Mouse (Mus musculus): ENCODE results near the gene Cd200r1. TPM values are rescaled to one million over a fixed set of nuclear protein-coding genes. Genes with fewer than 3 reads are reported as not detected.
A peak's percentile ranks its signal among the peaks of the same experiment; 100 is the strongest.

The Cd200r1 gene
- total RNA-seq (2021) = 0.59 and 1.4 TPM in 2 replicates
- long read RNA-seq, experiment 1, partial matches to known transcripts = 0 of 2 reads
- long read RNA-seq, experiment 1, other reads (novel, unspliced or antisense) = 0 of 2 reads
- long read RNA-seq, experiment 2 = 0 reads

DNA sequence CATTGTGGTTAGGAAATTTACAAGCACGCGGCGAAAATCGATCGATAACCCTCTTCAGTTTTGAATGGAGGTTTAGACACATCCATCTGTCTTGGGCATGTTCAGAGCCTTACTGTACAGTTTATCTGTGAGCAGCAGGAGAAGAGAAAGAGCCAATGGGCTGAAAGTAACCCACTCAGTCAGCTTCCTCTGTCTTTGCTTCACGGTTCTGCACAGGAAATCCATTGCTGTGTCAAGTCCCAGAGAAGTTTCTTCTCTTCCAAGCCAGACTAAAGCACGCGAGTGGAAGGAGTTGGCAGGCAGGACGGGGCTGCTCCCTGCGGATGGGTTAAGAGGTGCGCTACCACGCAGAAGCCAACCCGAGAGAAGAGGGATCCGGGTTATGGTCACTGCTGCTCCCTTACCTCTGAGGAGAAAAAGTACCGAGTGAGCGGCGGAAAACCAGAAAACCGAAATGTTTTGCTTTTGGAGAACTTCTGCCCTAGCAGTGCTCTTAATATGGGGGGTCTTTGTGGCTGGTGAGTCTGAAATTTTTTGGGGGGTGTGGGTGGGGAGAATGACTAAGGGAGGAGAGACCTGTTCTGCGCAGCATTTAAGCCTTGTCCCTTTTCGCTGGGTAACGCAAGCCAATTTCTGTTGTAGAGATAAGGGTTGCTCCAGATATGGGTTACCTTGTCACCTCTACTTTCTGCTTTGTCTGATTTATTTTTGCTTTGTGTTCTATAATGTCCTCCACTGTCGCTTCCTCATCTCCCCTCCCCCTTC, at the start of gene Cd200r1:
Gene Cd200r1 (plus strand): TSS at position 182 of the 765 bp plus-strand sequence.
- no peak for DNase-seq

DNA sequence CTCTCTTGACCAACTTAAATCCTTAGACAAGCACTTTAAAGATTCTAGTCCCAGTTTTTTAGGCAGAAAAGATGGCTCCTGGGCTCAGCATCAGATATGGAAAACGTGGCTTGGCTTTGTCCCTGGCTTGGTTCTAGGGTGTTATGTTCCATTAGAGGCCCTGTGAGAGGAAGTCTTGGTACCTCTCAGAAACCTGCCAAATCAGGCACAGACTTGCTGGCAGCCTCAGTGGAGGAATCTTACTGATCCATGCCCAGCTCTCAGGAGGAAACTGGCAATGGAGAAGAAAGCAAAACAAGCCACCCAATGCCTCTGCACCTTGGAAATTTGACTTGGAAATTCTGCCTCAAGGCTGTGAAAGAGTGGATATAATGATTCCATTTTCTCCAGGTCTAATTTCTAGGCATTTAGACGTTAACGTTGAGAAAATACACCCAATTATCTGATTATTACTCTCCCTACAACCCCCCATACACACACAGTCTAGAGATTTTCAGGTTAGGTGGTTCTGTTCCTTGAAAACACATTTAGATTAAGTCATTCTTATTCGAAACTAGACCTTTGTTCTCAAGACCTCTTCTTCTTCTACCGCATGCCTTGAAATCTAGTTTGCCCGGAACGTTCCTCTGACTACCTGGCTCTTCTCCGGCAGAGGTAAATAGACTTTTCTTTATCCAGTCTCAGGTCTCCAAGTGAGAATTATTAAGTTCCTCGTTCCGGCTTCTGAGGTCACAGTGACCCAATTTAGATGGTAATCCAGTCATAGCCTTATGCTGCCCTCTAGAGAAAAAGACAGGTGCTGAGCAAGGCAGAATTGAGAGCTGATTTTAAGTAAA, 49.0 kb upstream of the Cd200r1 start:
- peak; percentile 58 for DNase-seq

GRCm38 (mm10) chr16:44717141-44717634, 48.3 kb upstream of the Cd200r1 start:
- no peak for DNase-seq

DNA sequence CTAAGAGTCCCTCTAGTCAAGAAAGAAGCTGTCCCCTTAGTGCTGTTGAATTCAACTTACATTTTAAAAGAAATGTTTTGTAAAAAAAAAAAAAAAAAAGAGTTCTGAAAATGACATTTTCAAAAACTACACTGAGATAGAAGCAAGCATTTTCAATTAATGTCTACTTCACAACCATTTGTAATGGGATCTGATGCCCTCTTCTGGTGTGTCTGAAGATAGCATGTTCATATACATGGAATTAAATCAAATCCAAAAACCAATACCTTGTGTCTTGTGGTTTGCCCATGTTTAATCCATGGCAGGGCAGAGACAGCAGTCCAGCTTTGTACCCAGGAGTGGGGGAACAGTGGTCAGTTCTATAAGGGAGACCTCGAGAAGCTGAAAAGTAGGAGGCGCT, 47.7 kb upstream of the Cd200r1 start:
- no peak for DNase-seq

DNA sequence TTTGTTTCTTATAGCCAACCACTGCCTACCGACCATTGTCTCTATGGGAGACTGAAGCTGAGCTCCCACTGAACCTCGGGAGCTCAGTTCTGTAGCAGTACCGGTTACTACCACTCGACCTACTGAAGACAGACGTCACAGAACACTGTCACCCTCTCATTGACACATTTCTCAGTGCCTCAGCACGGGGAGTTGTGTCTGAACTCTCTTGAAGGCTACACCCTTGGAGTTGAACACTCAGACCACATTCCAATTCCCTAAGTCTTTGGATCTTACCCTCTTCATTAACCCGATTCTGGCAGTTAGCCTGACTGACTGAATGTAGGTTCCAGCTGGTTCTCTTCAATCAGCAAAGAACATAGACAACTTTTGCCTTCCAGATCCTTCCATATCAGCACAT, 46.2 kb upstream of the Cd200r1 start:
- peak; percentile 30 for DNase-seq

GRCm38 (mm10) chr16:44720518-44720917, 45.0 kb upstream of the Cd200r1 start:
- no peak for DNase-seq

DNA sequence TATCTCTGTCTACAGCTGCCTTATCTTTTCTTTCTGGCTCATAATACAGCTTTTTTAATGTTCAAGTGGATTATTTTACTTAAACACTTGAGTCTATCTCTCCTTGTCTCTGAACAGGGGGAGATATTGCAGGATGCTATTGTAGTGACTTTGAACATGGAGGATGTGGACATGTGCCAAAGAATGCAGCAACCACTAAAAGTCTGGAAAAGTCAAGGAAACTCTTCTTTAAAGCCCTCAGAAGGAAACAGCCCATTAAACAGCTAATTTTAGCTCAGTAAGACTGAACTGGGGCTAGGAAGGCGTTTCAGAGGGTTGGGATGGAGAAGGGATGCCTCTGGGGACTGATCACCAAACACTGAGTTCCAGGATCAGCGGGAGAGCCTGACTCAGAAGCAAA, 42.9 kb upstream of the Cd200r1 start:
- DNase-seq = no peak

- peak; percentile 96 for DNase-seq
Measured at GRCm38 (mm10) chr16:44724083-44724787, 41.3 kb upstream of the Cd200r1 start, which contains the start of gene Nepro. Gene Nepro, plus strand, starts transcription at chr16:44724301.

GRCm38 (mm10) chr16:44724847-44725246, 40.7 kb upstream of the Cd200r1 start:
- DNase-seq = peak; percentile 52

DNA sequence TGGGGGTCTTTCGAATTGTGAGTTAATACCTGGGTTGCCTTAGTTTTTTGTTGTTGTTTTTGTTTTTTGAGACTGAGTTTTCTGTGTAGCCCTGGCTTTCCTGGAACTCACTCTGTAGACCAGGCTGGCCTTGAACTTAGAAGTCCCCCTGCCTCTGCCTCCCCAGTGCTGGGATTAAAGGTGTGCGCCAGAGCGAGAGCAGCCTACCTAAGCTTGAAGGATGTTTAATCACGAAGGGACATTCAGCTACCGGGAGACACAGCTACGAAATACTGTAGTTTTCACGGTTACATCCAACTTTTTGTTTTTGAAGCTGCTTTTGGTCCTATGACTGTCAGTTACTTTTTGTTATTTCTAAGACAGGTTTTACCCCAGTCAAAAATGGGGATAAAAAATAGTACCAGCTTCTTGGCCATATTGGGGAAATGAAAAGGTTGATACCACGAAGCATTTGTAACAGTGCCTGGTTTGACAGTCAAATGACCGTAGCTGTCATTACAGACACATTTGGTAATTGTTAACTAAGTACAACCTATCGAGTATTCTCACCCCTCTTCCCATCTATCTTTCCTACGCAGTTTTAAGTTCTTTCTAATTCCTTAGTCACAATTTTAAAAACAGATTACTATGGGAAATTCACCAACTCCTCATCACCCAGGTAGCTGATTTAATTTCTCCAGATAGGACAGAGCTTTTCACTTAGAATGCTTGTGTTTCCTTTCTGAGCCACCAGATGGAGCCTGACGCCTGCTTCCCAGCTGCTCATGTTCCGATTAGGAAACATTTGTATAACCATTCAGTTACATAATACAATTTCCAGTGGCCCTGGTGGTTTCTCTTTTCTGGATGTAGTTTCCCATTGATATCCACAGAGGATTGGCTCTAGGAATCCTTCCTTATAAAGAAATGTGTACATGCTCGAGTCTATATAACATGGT, 40.0 kb upstream of the Cd200r1 start:
- peak; percentile 85 for DNase-seq

DNA sequence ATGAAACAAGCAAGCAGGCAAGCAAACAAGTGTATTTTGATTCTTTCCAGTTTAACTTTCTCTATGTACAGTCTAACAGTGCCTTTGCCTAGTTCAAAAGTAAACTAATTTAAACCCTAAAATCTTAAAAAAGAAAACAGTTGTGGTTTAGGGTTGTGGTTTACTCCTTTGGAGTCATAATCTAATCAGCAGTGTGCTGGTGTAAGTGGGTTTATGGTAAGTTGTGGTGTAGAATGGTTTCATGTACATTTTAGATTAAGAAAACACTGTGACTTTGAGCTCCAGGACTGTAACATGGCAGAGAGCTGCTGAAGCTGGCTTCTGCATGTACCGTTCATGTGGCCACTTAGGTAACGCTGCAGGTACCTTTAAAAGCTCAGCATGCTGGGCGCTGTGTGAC, 38.0 kb upstream of the Cd200r1 start:
- DNase-seq = no peak

DNA sequence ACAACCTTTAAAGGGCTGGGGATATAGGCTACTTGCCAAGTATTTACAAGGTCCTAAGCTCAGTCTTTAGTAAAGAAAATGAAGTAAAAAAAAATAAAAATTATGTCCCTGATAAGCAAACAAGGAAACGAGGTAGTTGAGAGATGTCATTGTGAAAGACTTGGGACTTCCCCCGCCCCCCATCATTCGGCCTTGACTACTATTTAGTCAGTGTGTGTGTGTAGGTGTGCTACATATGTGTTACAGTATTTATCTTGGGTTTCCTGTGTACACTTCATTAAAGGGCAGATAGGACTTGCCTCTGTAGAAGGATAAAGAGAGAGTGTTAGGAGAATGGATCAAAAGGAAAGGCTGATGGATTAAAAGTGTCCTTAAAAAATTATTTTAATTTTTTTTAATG, 31.5 kb upstream of the Cd200r1 start:
- DNase-seq = no peak

GRCm38 (mm10) chr16:44735676-44736075, 29.9 kb upstream of the Cd200r1 start:
- DNase-seq = no peak

- DNase-seq = no peak
Measured at GRCm38 (mm10) chr16:44736118-44736517, 29.4 kb upstream of the Cd200r1 start.

DNA sequence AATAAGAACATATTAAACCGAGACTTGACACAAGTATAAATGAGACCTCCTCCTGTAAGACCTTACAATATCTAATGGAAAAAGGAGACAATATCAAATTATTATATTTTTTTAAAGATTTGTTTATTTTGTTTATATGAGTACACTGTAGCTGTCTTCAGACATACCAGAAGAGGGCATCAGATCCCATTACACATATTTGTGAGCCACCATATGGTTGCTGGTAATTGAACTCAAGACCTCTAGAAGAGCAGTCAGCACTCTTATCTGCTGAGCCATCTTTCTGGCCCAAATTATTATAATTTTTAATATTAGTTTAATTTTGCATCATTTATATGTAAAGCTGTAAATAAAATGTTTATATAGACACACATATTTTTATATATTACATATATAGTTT, 22.8 kb upstream of the Cd200r1 start:
- DNase-seq = no peak

- no peak for DNase-seq
Measured at GRCm38 (mm10) chr16:44745471-44745865, 20.1 kb upstream of the Cd200r1 start.

DNA sequence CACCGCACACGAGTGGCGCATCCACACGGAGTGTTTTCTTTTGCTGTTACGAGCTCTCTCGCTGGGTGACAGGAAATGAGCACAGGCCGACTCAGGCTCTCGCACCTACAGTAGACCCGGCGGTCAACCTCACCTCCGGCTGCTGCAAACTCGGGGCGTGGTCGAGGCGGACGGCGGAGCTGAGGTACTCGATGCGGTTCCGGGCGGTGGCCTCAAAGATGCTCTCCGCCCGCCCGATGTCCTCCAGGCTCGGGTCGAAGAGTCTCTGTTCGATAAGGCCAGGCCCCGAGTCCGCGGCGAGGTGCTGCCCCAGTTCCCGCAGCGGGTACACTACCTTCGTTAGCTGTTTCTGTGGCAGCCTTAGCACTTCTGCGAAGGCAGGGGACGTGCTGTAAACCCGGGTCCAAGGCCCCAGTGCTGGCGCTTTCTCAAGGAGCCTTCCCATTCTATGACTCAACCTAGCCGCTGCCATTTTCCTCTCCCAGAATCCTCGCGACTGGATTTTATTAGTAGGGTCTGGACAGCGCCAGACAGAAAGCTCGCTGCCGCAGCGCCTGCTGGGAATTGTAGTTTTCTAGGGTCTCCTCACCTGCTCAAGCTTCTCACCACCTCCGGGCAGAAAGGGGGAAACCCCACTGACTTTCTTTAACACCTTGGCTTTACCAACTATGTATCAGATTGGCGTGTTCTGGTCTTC, 19.5 kb upstream of the Cd200r1 start, which contains the start of gene Gtpbp8:
Gene Gtpbp8 (minus strand): TSS at position 498 of the 697 bp plus-strand sequence.
- peak; percentile 89 for DNase-seq

DNA sequence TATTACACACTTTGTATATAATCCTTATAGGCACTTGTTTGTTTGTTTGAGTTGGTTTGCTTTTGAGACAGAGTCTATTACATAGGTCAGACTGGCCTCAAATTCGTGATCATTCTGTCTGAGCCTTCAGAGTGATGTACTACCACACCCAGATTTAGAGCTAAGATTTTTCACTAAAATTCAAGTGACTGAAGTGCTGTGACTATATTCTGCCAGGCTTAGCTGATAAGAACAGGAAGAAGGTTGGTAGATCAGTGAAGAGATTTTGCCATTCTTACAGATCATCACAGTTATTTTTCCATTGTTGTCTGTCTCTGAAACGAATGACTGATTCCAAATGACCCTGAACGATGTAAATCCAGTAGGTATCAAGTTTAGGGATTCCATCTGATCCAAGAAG, 17.5 kb upstream of the Cd200r1 start:
- DNase-seq = no peak

- no peak for DNase-seq
Measured at GRCm38 (mm10) chr16:44757700-44758099, 7.8 kb upstream of the Cd200r1 start.

DNA sequence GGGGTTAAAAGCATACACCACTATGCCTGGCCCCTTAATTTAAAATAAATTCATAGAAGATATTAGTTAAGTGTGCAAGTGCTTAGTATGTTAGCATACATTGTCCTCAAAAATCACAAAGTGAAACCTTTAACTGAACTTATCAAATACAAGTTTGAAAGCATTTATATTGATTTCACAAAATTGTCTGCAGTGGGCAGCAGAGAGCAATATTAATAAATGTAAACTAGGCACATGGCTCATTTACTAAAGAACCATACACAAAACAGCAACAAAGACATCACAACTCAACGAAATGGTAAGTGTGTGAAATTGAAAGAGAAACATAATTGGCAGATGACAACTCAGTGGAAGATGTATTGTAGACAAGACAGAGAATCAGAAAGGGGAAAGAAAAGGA, 3.7 kb upstream of the Cd200r1 start:
- DNase-seq = no peak
